Mouse (Mus musculus) kidney, embryonic 14.5 days (tissue): ENCODE data around the gene Isca2. TPM values are rescaled to one million over a fixed set of nuclear protein-coding genes. Genes with fewer than 3 reads are reported as not detected.

ENCODE experiments used
- ATAC-seq: fragments of 200-750 bp; cut with Nextera tagmentation; 2 replicates; pipeline ENCODE4 v1.8.0; 2017; ENCODE audit warnings: moderate number of reproducible peaks, mild to moderate bottlenecking, moderate TSS enrichment, moderate library complexity; ENCODE audit not compliant: low FRiP score, low TSS enrichment
- H3K27ac ChIP-seq: fragments of 300-500 bp; sonication (generic); 2 replicates; pipeline ENCODE4 v1.5.1; 2014; ENCODE audit warnings: low read depth, mild to moderate bottlenecking, low read length, moderate library complexity, mixed read lengths
- H3K27me3 ChIP-seq: fragments of 300-500 bp; sonication (generic); 2 replicates; pipeline ENCODE4 v1.6.1; 2014; ENCODE audit warnings: mild to moderate bottlenecking, low read length; ENCODE audit not compliant: control insufficient read depth, insufficient read depth
- H3K36me3 ChIP-seq: fragments of 300-500 bp; sonication (generic); 2 replicates; pipeline ENCODE4 v1.6.1; 2014; ENCODE audit warnings: low read length, mixed read lengths; ENCODE audit not compliant: control insufficient read depth, insufficient read depth
- H3K4me1 ChIP-seq: fragments of 300-500 bp; sonication (generic); 2 replicates; pipeline ENCODE4 v1.6.1; 2014; ENCODE audit warnings: low read length, mixed read lengths; ENCODE audit not compliant: control insufficient read depth, insufficient read depth
- H3K4me2 ChIP-seq: fragments of 300-500 bp; sonication (generic); replicated peaks from 2 replicates; pipeline ENCODE4 v1.6.1; 2014; ENCODE audit warnings: low read depth, mild to moderate bottlenecking, low read length
- H3K4me3 ChIP-seq: fragments of 300-500 bp; sonication (generic); 2 replicates; pipeline ENCODE4 v1.5.1; 2014; ENCODE audit warnings: mild to moderate bottlenecking, low read length
- H3K9ac ChIP-seq: fragments of 300-500 bp; sonication (generic); 2 replicates; pipeline ENCODE4 v1.6.1; 2014; ENCODE audit warnings: low read depth, mild to moderate bottlenecking, low read length, moderate library complexity
- H3K9me3 ChIP-seq: fragments of 300-500 bp; sonication (generic); 2 replicates; pipeline ENCODE4 v1.6.1; 2016; ENCODE audit warnings: low read length; ENCODE audit not compliant: control insufficient read depth
- WGBS: fragments of 180-500 bp; shearing (Covaris S2); extraction: QIAGEN DNeasy Blood & Tissue Kit; methylation state at CpG from one replicate; pipeline ENCODE4 v1.1.7; 2014; 5-methylcytosine and 5-hydroxymethylcytosine counted together
- polyA plus RNA-seq: library from polyadenylated mRNA; unstranded; fragments of >200 nt; fragmentation: Nextera tagmentation; extraction: Ambion mirVana; gene quantifications from 2 replicates; pipeline ENCODE4 v1.2.1, GENCODE M21; 2014

Isca2 gene
- polyA plus RNA-seq, 1 experiment from 2014 or later: 138 TPM

- Histone ChIP-seq H3K36me3 (no peaks in the 10 kb centered on the region), H3K27ac (no peak overlapping the region), H3K4me1 (no peaks in the 10 kb centered on the region), H3K9ac (no peak overlapping the region), H3K9me3 (no peaks in the 10 kb centered on the region), H3K27me3 (no peaks in the 10 kb centered on the region), H3K4me2 (no peak overlapping the region), H3K4me3 (no peak overlapping the region)
- no peak for ATAC-seq
- WGBS: 68% methylated on average over 4 of the region's 4 CpGs
These were observed 45.4 kb downstream of the Isca2 start for GRCm38 (mm10) chr12:84818496-84818895.

GRCm38 (mm10) chr12:84819236-84820168 lies 46.5 kb downstream of the Isca2 start:
- Histone ChIP-seq H3K27ac (no peak overlapping the region), H3K4me1 (no peaks in the 10 kb centered on the region), H3K4me2 (no peak overlapping the region), H3K36me3 (no peaks in the 10 kb centered on the region), H3K4me3 (no peak overlapping the region), H3K9me3 (no peaks in the 10 kb centered on the region), H3K27me3 (no peaks in the 10 kb centered on the region), H3K9ac (no peak overlapping the region)
- 87% methylated on average over 13 of the region's 13 CpGs for WGBS
- no peak for ATAC-seq

- no peak overlapping the region for H3K9ac ChIP-seq
- no peak overlapping the region for H3K4me3 ChIP-seq
- no peaks in the 10 kb centered on the region for H3K27me3 ChIP-seq
- no peak for ATAC-seq
- H3K9me3 ChIP-seq: no peaks in the 10 kb centered on the region
- H3K4me2 ChIP-seq: no peak overlapping the region
- H3K4me1 ChIP-seq: no peaks in the 10 kb centered on the region
- 89% methylated on average over 7 of the region's 7 CpGs for WGBS
- no peak overlapping the region for H3K27ac ChIP-seq
- H3K36me3 ChIP-seq: no peaks in the 10 kb centered on the region
These were observed 50.5 kb downstream of the Isca2 start for GRCm38 (mm10) chr12:84823601-84824000.

GRCm38 (mm10) chr12:84824203-84824602 lies 51.2 kb downstream of the Isca2 start:
- H3K4me3 ChIP-seq: no peak overlapping the region
- 65% methylated on average over 5 of the region's 5 CpGs for WGBS
- H3K9ac ChIP-seq: no peak overlapping the region
- no peaks in the 10 kb centered on the region for H3K27me3 ChIP-seq
- H3K4me2 ChIP-seq: no peak overlapping the region
- H3K9me3 ChIP-seq: no peaks in the 10 kb centered on the region
- no peak overlapping the region for H3K27ac ChIP-seq
- ATAC-seq: no peak
- H3K4me1 ChIP-seq: no peaks in the 10 kb centered on the region
- H3K36me3 ChIP-seq: no peaks in the 10 kb centered on the region

Other genes starting within 250 kb of the Isca2 start
- 0.06 TPM in 1 of 2 replicates, not detected in the other for gene Vsx2, start 203.5 kb upstream of the Isca2 start, polyA plus RNA-seq
- 10.0 and 14.8 TPM in 2 replicates for gene Abcd4, start 155.8 kb upstream of the Isca2 start, polyA plus RNA-seq
- gene Vrtn, start 132.2 kb upstream of the Isca2 start, polyA plus RNA-seq: not detected in 2 replicates
- not detected in 2 replicates for gene Syndig1l, start 74.4 kb upstream of the Isca2 start, polyA plus RNA-seq
- gene Npc2, start 99 bp upstream of the Isca2 start, polyA plus RNA-seq: 50.2 and 59.0 TPM in 2 replicates
- 0.08 TPM in 1 of 2 replicates, not detected in the other for gene Ltbp2, start 103.3 kb downstream of the Isca2 start, polyA plus RNA-seq
- gene Fcf1, start 197.6 kb downstream of the Isca2 start, polyA plus RNA-seq: 153 and 212 TPM in 2 replicates
- 8.4 and 15.7 TPM in 2 replicates for gene Arel1, start 197.6 kb downstream of the Isca2 start, polyA plus RNA-seq
- gene Ylpm1, start 223.1 kb downstream of the Isca2 start, polyA plus RNA-seq: 44.1 and 47.0 TPM in 2 replicates